Mouse (Mus musculus): ENCODE results near the gene Babam2.

- TF ChIP-seq CTCF (IDR thresholded peaks at IDR 0.05; ENCODE audit: extremely low read depth, insufficient read length, insufficient replicate concordance, low read depth, low read length) (no peak), POLR2A (IDR thresholded peaks at IDR 0.05; ENCODE audit: low read depth, low read length) (no peak)
Measured at GRCm38 (mm10) chr5:31864095-31864494, 166.6 kb downstream of the Babam2 start.

Measured in small intestine, adult 2 months (tissue).